Mouse (Mus musculus) lung, postnatal 0 days (tissue): ENCODE results near the gene P4ha3.

Experiments used
- CTCF ChIP-seq: IDR thresholded peaks from 2 replicates; pipeline ENCODE4 v1.5.1; 2016; ENCODE audit warnings: antibody characterized with exemption, mild to moderate bottlenecking
- EP300 ChIP-seq: IDR thresholded peaks from 2 replicates; pipeline ENCODE4 v1.6.1; 2016; ENCODE audit warnings: antibody characterized with exemption, mild to moderate bottlenecking, control low read depth

DNA sequence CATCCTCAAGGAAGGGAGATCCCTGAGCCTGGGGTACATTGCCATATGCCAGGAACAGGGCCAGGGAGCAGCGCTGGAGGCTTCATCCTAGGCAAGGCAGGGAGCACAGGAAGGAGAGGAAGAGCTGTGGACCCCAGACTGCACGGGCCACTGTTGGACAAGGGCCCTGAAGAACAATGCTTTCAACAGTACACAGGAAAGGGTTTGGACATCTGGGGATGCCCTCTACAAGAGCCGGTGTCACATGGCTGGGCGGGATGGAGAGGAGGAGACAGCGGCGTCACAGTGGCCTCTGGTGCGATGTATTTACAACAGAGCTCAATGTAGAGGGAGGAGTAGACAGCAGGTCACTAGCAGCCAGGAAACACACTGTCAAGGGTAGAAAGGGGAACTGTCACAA is 42.2 kb downstream of the P4ha3 start:
- TF ChIP-seq CTCF (no peak), EP300 (no peak)
